Mouse (Mus musculus) E14TG2a.4 (cell line): ENCODE measurements around the gene Hspa2.

ENCODE experiments used
- CTCF ChIP-seq: conservative IDR thresholded peaks from 2 replicates; pipeline ENCODE4 v1.5.1; 2014; ENCODE audit warnings: low read length
- NANOG ChIP-seq: IDR thresholded peaks from 2 replicates; pipeline ENCODE4 v1.6.1; 2014; ENCODE audit warnings: borderline replicate concordance, low read length, mixed read lengths
- POU5F1 ChIP-seq: IDR thresholded peaks from 2 replicates; pipeline ENCODE4 v1.6.1; 2014; ENCODE audit warnings: low read length, borderline replicate concordance

DNA sequence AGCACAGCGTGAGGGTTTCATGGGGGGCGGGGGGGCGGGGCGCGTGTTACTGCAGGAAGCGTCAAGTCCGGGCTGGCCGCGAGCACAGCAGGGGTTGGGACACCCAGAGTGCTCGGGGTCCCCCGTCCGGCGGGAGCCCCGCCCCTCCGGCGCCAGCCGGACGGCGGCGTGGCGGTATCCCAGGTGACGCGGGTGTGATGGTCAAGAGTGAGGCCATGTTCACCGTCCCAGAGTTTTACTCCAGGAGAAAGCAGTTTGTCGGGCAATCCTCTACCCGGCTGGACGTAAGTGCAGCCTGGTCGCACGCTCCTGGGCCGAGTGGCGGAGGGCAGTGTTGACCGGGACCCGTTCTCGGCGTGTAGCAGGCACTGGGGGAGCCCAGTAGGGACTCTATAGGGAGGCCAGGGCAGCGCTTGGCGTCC is 13.5 kb downstream of the Hspa2 start, which contains the start of gene Ppp1r36:
- no peak for TF ChIP-seq CTCF
- TF ChIP-seq NANOG: no peak
- TF ChIP-seq POU5F1: no peak
